Mouse (Mus musculus): ENCODE data around the gene Ypel3.

DNA sequence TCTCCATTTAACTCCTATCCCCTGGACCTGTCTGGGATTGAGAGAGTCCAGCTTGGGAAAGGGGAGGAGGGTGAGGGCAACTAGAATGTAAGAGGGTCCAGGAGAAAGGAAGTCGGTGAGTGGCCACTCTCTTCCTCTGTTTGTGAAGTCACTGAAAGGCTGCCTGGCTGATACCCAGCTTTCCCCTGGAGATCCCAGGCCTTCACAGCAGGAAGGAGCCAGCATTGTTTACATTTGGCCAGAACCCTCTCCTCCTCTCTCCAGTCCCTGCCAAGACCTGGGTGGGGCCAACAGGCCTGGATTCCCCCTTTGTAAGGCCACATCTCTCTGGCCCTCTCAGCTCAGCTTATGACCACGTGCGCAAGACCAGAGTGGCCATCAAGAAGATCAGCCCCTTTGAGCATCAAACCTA is 16.4 kb upstream of the Ypel3 start:
- TF ChIP-seq CHD2 (IDR thresholded peaks at IDR 0.05; ENCODE audit: low read depth, low read length): no peak
- no peak for TF ChIP-seq MAFK (IDR thresholded peaks at IDR 0.05; ENCODE audit: insufficient read depth, low read depth, low read length)
- TF ChIP-seq HCFC1 (IDR thresholded peaks at IDR 0.05; ENCODE audit: borderline replicate concordance, insufficient read depth, low read length): no peak

Data from ES-E14 (cell line).